Mouse (Mus musculus) liver, embryonic 16.5 days (tissue): ENCODE data around the gene Drap1. TPM values are rescaled to one million over a fixed set of nuclear protein-coding genes. Genes with fewer than 3 reads are reported as not detected.

ENCODE experiments used
- ATAC-seq: fragments of 200-750 bp; cut with Nextera tagmentation; 2 replicates; pipeline ENCODE4 v1.8.0; 2017; ENCODE audit warnings: low read depth, mild to moderate bottlenecking, moderate number of reproducible peaks, moderate library complexity
- H3K27ac ChIP-seq: fragments of 300-500 bp; sonication (generic); 2 replicates; pipeline ENCODE4 v1.5.1; 2014; ENCODE audit warnings: mild to moderate bottlenecking, low read length
- H3K27me3 ChIP-seq: fragments of 300-500 bp; sonication (generic); 2 replicates; pipeline ENCODE4 v1.6.1; 2014; ENCODE audit warnings: low read depth, low read length, mixed read lengths; ENCODE audit not compliant: control insufficient read depth, insufficient read depth
- H3K36me3 ChIP-seq: fragments of 300-500 bp; sonication (generic); 2 replicates; pipeline ENCODE4 v1.6.1; 2014; ENCODE audit warnings: mild to moderate bottlenecking; ENCODE audit not compliant: control insufficient read depth, insufficient read depth
- H3K4me1 ChIP-seq: fragments of 300-500 bp; sonication (generic); 2 replicates; pipeline ENCODE4 v1.6.1; 2014; ENCODE audit warnings: low read depth, low read length, mixed read lengths; ENCODE audit not compliant: control insufficient read depth
- H3K4me2 ChIP-seq: fragments of 300-500 bp; sonication (generic); 2 replicates; pipeline ENCODE4 v1.6.1; 2014; ENCODE audit warnings: low read depth, low read length, mixed read lengths
- H3K4me3 ChIP-seq: fragments of 300-500 bp; sonication (generic); 2 replicates; pipeline ENCODE4 v1.5.1; 2014; ENCODE audit warnings: low read depth, mild to moderate bottlenecking, low read length
- H3K9ac ChIP-seq: fragments of 300-500 bp; sonication (generic); 2 replicates; pipeline ENCODE4 v1.6.1; 2014; ENCODE audit warnings: low read depth, low read length
- H3K9me3 ChIP-seq: fragments of 300-500 bp; sonication (generic); replicated peaks from 2 replicates; pipeline ENCODE4 v1.6.1; 2016; ENCODE audit warnings: low read length; ENCODE audit not compliant: control insufficient read depth
- WGBS: fragments of 180-500 bp; shearing (Covaris S2); extraction: QIAGEN DNeasy Blood & Tissue Kit; methylation state at CpG from one replicate; pipeline ENCODE4 v1.1.7; 2014; ENCODE audit not compliant: insufficient replicate concordance; 5-methylcytosine and 5-hydroxymethylcytosine counted together
- polyA plus RNA-seq: library from polyadenylated mRNA; unstranded; fragments of >200 nt; fragmentation: Nextera tagmentation; extraction: Ambion mirVana; gene quantifications from 2 replicates; pipeline ENCODE4 v1.2.1, GENCODE M21; 2015

Gene Drap1
- polyA plus RNA-seq, 1 experiment from 2014 or later, result 61.4 TPM

- H3K27ac ChIP-seq, result no peak overlapping the region
- H3K4me3 ChIP-seq, result no peak overlapping the region
- no peak overlapping the region for H3K9ac ChIP-seq
- peaks cover 10% of the 10 kb centered on the region for H3K4me1 ChIP-seq
- H3K27me3 ChIP-seq, result no peaks in the 10 kb centered on the region
- no peaks in the 10 kb centered on the region for H3K36me3 ChIP-seq
- no peak overlapping the region for H3K4me2 ChIP-seq
- H3K9me3 ChIP-seq, result no peaks in the 10 kb centered on the region
- no peak for ATAC-seq
- WGBS, result 82% methylated on average over 9 of the region's 9 CpGs
Measured at GRCm38 (mm10) chr19:5463212-5463611, 38.4 kb upstream of the Drap1 start.

- no peak for ATAC-seq
- no peak overlapping the region for H3K27ac ChIP-seq
- no peak overlapping the region for H3K4me3 ChIP-seq
- H3K4me2 ChIP-seq, result peak overlapping the region; percentile 92
- peaks cover 24% of the 10 kb centered on the region for H3K4me1 ChIP-seq
- no peaks in the 10 kb centered on the region for H3K36me3 ChIP-seq
- no peaks in the 10 kb centered on the region for H3K9me3 ChIP-seq
- H3K27me3 ChIP-seq, result no peaks in the 10 kb centered on the region
- WGBS, result 75% methylated on average over 6 of the region's 6 CpGs
- no peak overlapping the region for H3K9ac ChIP-seq
Measured at GRCm38 (mm10) chr19:5461411-5461810, 36.6 kb upstream of the Drap1 start.

- H3K27ac ChIP-seq, result peak within 1 kb of the TSS; percentile 68
- peaks cover 32% of the 10 kb centered on the region for H3K4me1 ChIP-seq
- H3K9ac ChIP-seq, result peak within 1 kb of the TSS; percentile 85
- no peaks in the 10 kb centered on the region for H3K36me3 ChIP-seq
- peak; percentile 63 for ATAC-seq
- WGBS, result under 1% methylated on average over 32 of the region's 32 CpGs
- peak within 1 kb of the TSS; percentile 88 for H3K4me3 ChIP-seq
- H3K27me3 ChIP-seq, result no peaks in the 10 kb centered on the region
- H3K4me2 ChIP-seq, result peak within 1 kb of the TSS; percentile 92
- H3K9me3 ChIP-seq, result no peaks in the 10 kb centered on the region
Measured at GRCm38 (mm10) chr19:5460465-5460911, 35.7 kb upstream of the Drap1 start, which contains the start of gene Fibp. Gene Fibp, plus strand, starts transcription at chr19:5460615.

- 27% methylated on average over 3 of the region's 3 CpGs for WGBS
- Histone ChIP-seq H3K9me3 (no peaks in the 10 kb centered on the region), H3K4me1 (peaks cover 34% of the 10 kb centered on the region), H3K27ac (peak overlapping the region; percentile 11; the same call in 1 of the 2 replicates), H3K4me2 (peak overlapping the region; percentile 92), H3K27me3 (no peaks in the 10 kb centered on the region), H3K9ac (peak overlapping the region; percentile 85), H3K36me3 (no peaks in the 10 kb centered on the region), H3K4me3 (peak overlapping the region; percentile 88)
- ATAC-seq, result no peak
Measured at GRCm38 (mm10) chr19:5459896-5460295, 35.1 kb upstream of the Drap1 start.

- ATAC-seq, result no peak
- H3K4me1 ChIP-seq, result peaks cover 34% of the 10 kb centered on the region
- no peak overlapping the region for H3K27ac ChIP-seq
- H3K4me2 ChIP-seq, result no peak overlapping the region
- WGBS, result 52% methylated on average over 7 of the region's 7 CpGs
- H3K9me3 ChIP-seq, result no peaks in the 10 kb centered on the region
- no peak overlapping the region for H3K9ac ChIP-seq
- H3K27me3 ChIP-seq, result no peaks in the 10 kb centered on the region
- no peaks in the 10 kb centered on the region for H3K36me3 ChIP-seq
- H3K4me3 ChIP-seq, result no peak overlapping the region
Measured at GRCm38 (mm10) chr19:5459019-5459418, 34.2 kb upstream of the Drap1 start.

GRCm38 (mm10) chr19:5457746-5458442 is 33.1 kb upstream of the Drap1 start, which contains the start of gene Ccdc85b:
Gene Ccdc85b, minus strand, starts transcription at chr19:5457894.
- H3K36me3 ChIP-seq, result no peaks in the 10 kb centered on the region
- no peak for ATAC-seq
- peak within 1 kb of the TSS; percentile 80 for H3K4me3 ChIP-seq
- H3K27me3 ChIP-seq, result no peaks in the 10 kb centered on the region
- peaks cover 34% of the 10 kb centered on the region for H3K4me1 ChIP-seq
- H3K9ac ChIP-seq, result peak within 1 kb of the TSS; percentile 77
- peak within 1 kb of the TSS; percentile 100 for H3K4me2 ChIP-seq
- H3K9me3 ChIP-seq, result no peaks in the 10 kb centered on the region
- peak within 1 kb of the TSS; percentile 78 for H3K27ac ChIP-seq
- WGBS, result 13% methylated on average over 14 of the region's 14 CpGs

- ATAC-seq, result peak; percentile 89
- Histone ChIP-seq H3K9ac (peak overlapping the region; percentile 77), H3K4me3 (peak overlapping the region; percentile 80), H3K27ac (peak overlapping the region; percentile 78), H3K27me3 (no peaks in the 10 kb centered on the region), H3K9me3 (no peaks in the 10 kb centered on the region), H3K4me1 (peaks cover 34% of the 10 kb centered on the region), H3K36me3 (no peaks in the 10 kb centered on the region), H3K4me2 (peak overlapping the region; percentile 100)
- WGBS, result under 1% methylated on average over 69 of the region's 70 CpGs
Measured at GRCm38 (mm10) chr19:5456922-5457745, 32.4 kb upstream of the Drap1 start.

GRCm38 (mm10) chr19:5456241-5456921 is 31.6 kb upstream of the Drap1 start:
- Histone ChIP-seq H3K4me1 (peaks cover 33% of the 10 kb centered on the region), H3K4me2 (peak overlapping the region; percentile 100), H3K9ac (peak overlapping the region; percentile 77), H3K27ac (no peak overlapping the region), H3K36me3 (no peaks in the 10 kb centered on the region), H3K4me3 (peak overlapping the region; percentile 80), H3K27me3 (no peaks in the 10 kb centered on the region), H3K9me3 (no peaks in the 10 kb centered on the region)
- 3% methylated on average over 26 of the region's 26 CpGs for WGBS
- ATAC-seq, result no peak
